Mouse (Mus musculus): Measurements from ENCODE around the gene Ly6g5b. TPM values are rescaled to one million over a fixed set of nuclear protein-coding genes. Genes with fewer than 3 reads are reported as not detected.

Ly6g5b gene
- polyA plus RNA-seq, 3 experiments from 2014 or later = 1.9 to 8.9 (median 3.9) TPM

- no peak for ATAC-seq
These were observed 37.4 kb downstream of the Ly6g5b start, which contains the start of gene Ly6g6d for GRCm38 (mm10) chr17:35077786-35078233. Gene Ly6g6d (minus strand): TSS chr17:35078065.

DNA sequence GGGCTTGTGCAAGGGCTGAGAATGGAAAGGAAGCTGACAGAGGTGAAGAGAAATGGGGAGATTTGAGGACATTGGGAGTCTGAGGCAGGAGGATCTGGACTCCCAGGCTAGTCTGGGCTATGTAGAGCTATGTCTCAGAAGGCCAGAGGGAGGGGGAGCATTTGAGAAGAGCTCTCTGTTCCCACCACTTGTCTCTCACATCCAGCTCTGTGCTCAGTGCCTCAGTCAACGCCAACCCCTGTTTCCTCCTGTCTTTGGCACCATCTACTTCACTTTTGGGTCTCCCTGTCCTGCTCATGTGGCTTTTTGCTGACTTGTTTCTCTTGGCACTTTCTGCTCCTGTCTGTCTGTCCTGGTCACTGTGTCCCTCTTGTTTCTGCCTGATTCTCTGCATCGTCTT, 37.9 kb downstream of the Ly6g5b start:
- ATAC-seq = no peak

- ATAC-seq = no peak
These were observed 38.6 kb downstream of the Ly6g5b start, which contains the start of gene Ly6g6e for GRCm38 (mm10) chr17:35076507-35077176. Gene Ly6g6e (plus strand): TSS chr17:35076902.

DNA sequence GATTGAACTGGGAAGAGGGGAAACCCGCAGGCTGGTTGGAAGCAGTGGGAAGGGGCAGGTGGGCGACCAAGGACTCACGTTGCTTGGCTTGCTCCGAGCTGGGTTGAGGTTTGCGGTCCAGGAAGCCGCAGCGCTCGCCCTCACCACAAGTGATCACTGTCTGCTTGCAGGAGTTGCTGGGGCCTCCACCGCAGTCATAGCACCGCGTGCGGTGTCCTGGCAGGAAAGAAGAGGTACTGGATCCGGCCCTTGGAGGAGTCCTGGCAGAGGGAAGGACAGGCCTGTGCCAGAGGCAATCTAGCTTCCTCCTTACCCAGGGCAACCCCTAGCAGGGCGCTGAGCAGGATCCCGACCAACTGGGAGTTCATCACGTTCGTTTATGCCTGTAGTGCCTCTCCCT, 41.1 kb downstream of the Ly6g5b start:
- ATAC-seq = no peak

DNA sequence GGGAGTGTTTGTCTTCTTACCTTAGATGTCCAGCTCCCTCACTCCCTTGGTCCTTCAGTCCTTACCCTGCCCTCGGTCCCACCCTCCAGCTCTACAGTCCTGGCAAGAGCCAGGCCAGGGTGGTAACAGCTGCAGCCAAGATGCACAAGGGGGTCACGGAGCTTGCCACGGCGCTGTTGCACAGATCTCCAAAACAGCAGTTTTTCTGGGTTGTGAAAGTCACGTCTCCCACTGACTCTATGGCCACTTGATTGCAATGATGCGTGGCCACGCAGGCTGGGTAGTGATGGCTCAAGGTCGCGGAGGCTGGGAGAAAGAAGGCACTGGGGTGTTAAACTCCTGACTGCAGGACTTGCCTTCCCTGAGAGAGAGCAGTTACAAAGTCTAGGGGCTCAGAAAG, 43.8 kb downstream of the Ly6g5b start:
- no peak for ATAC-seq

GRCm38 (mm10) chr17:35070556-35071229, 44.5 kb downstream of the Ly6g5b start:
- no peak for ATAC-seq

DNA sequence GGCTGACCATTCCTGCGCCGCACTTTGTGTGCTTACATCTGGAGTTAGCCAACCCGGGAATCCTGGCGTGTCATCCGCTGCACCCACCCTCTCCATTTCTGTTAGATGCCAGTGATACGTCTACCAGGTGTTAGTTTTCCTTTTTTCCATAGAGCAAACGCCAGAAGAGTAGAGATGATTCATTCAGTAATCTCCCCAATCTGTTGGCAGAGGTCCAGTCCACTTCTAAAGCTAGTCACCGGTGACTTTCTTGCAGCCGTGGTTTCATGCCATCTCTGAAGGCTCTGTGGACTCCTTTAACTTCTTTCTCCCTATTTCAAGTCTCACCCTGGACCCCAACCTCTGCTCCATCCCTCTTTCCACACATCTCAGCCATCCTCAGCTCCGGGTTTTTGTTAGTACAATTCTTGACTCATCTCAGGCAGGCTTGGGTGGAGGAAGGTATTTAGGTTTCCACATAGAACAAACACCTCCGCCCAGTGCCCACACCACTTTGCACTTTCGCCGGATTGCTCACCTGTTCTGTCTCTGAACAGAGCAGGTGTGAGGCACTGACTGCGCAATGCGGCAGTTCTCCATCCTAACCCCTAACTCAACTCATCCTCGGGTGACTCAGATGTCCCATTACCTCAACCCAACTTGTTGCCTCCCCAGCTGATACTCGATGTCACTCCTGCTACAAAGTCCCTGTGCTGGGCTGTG, 46.9 kb downstream of the Ly6g5b start:
- ATAC-seq = no peak

- ATAC-seq = no peak
These were observed 49.1 kb downstream of the Ly6g5b start, which contains the start of gene Mpig6b for GRCm38 (mm10) chr17:35066084-35066483. Gene Mpig6b (minus strand): TSS chr17:35066184.

DNA sequence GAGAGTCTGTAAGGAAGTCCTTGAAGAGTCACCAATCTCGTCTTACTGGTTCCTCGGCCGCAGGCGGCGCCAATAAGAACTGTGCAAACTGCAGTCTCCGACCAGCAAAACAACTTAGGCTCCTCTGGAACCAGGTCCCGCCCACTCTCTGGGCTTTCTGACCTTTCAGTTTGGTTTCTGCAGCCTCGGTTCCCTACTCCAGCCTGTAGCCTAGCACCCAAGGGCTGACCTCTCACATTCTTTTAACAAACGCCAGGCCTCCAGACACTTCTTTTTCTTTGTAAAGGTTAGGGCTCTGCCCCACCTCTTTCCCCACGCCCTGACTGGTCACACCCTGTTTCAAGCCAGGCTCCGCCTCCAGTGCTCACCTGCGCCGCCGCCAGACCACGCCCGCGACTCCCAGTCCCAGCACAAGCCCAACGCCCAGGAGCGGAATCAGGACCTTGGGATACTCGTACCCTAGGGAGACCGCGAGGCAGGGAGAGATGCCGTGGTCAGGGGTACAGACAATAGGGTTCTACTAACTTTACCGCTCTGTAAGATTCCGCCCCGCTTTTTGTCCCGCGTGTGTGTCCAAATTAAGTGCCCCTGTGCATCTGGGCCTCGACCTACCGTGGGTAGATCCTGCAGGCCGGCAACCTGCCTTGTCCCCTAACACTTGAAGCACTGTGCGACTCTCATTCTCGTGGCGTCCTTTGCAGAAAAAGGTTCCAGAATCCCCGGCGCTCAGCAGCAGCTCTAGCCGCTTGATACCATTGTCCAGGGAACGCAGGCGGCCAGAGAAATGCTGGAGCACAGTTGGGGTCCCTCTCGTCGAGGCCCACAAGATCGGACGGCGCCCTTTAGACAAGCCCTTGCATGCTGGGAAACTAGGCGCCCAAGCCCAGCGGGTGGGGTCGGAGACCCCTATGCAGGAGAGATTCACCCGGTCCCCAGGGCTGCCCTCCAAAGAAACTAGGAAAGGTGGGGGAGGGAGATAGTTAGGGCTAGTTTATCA, 50.0 kb downstream of the Ly6g5b start, which contains the start of gene Ly6g6c:
Gene Ly6g6c (plus strand): TSS at position 438 of the 997 bp plus-strand sequence.
- no peak for ATAC-seq

- no peak for ATAC-seq
These were observed 50.8 kb downstream of the Ly6g5b start for GRCm38 (mm10) chr17:35064378-35064877.

Other genes starting within 250 kb of the Ly6g5b start
- gene Zbtb12, start 235.9 kb downstream of the Ly6g5b start, polyA plus RNA-seq (2017; shearing (Covaris generic)) = not detected
- gene Gm20547, start 233.4 kb downstream of the Ly6g5b start, polyA plus RNA-seq (2017; shearing (Covaris generic)) = under 1 TPM in 1 of 3 experiments, not detected in 2; 0.26 TPM
- gene C2, start 217.2 kb downstream of the Ly6g5b start, polyA plus RNA-seq (2017; shearing (Covaris generic)) = 1 to 10 TPM in 1 of 3 experiments, not detected in 2; 1.4 TPM
- gene Ehmt2, start 217.0 kb downstream of the Ly6g5b start, polyA plus RNA-seq (2017; shearing (Covaris generic)) = 10 to 100 TPM; 27.1 to 32.6 (median 29.4) TPM
- not detected for gene Slc44a4, start 201.0 kb downstream of the Ly6g5b start, polyA plus RNA-seq (2017; shearing (Covaris generic))
- 10 to 100 TPM; 12.8 to 28.2 (median 27.6) TPM for gene Neu1, start 184.2 kb downstream of the Ly6g5b start, polyA plus RNA-seq (2017; shearing (Covaris generic))
- under 1 TPM; 0.53 to 0.85 (median 0.80) TPM for gene Hspa1b, start 156.2 kb downstream of the Ly6g5b start, polyA plus RNA-seq (2017; shearing (Covaris generic))
- gene Gm20481, start 145.5 kb downstream of the Ly6g5b start, polyA plus RNA-seq (2017; shearing (Covaris generic)) = under 1 TPM in 1 of 3 experiments, not detected in 2; 0.94 TPM
- gene Hspa1a, start 143.3 kb downstream of the Ly6g5b start, polyA plus RNA-seq (2017; shearing (Covaris generic)) = 1 to 10 TPM in 2 of 3 experiments, under 1 TPM in 1; 0.74 to 2.3 (median 1.1) TPM
- gene Hspa1l, start 142.7 kb downstream of the Ly6g5b start, polyA plus RNA-seq (2017; shearing (Covaris generic)) = not detected
- 10 to 100 TPM; 37.7 to 67.4 (median 40.0) TPM for gene Lsm2, start 133.6 kb downstream of the Ly6g5b start, polyA plus RNA-seq (2017; shearing (Covaris generic))
- 10 to 100 TPM; 27.2 to 30.9 (median 30.8) TPM for gene Vars, start 114.4 kb downstream of the Ly6g5b start, polyA plus RNA-seq (2017; shearing (Covaris generic))
- under 1 TPM in 2 of 3 experiments, not detected in 1; 0.10 to 0.28 TPM for gene Vwa7, start 98.8 kb downstream of the Ly6g5b start, polyA plus RNA-seq (2017; shearing (Covaris generic))
- 1 to 10 TPM in 2 of 3 experiments, under 1 TPM in 1; 0.54 to 2.6 (median 1.4) TPM for gene Sapcd1, start 87.4 kb downstream of the Ly6g5b start, polyA plus RNA-seq (2017; shearing (Covaris generic))
- gene Msh5, start 68.7 kb downstream of the Ly6g5b start, polyA plus RNA-seq (2017; shearing (Covaris generic)) = 1 to 10 TPM; 1.3 to 1.4 (median 1.4) TPM
- gene Clic1, start 65.5 kb downstream of the Ly6g5b start, polyA plus RNA-seq (2017; shearing (Covaris generic)) = 100 to 1,000 TPM; 487 to 766 (median 514) TPM
- 1 to 10 TPM in 2 of 3 experiments, under 1 TPM in 1; 0.91 to 3.0 (median 1.3) TPM for gene Ddah2, start 56.4 kb downstream of the Ly6g5b start, polyA plus RNA-seq (2017; shearing (Covaris generic))
- gene Ly6g6c, start 50.0 kb downstream of the Ly6g5b start, polyA plus RNA-seq (2017; shearing (Covaris generic)) = not detected
- not detected for gene Mpig6b, start 49.2 kb downstream of the Ly6g5b start, polyA plus RNA-seq (2017; shearing (Covaris generic))
- not detected for gene Ly6g6e, start 38.5 kb downstream of the Ly6g5b start, polyA plus RNA-seq (2017; shearing (Covaris generic))
- gene Ly6g6d, start 37.4 kb downstream of the Ly6g5b start, polyA plus RNA-seq (2017; shearing (Covaris generic)) = not detected
- gene Ly6g6f, start 29.8 kb downstream of the Ly6g5b start, polyA plus RNA-seq (2017; shearing (Covaris generic)) = not detected
- gene Abhd16a, start 26.2 kb downstream of the Ly6g5b start, polyA plus RNA-seq (2017; shearing (Covaris generic)) = 10 to 100 TPM; 22.3 to 26.3 (median 25.6) TPM
- gene Ly6g5c, start 7.1 kb downstream of the Ly6g5b start, polyA plus RNA-seq (2017; shearing (Covaris generic)) = not detected
- gene Gpank1, start 6.0 kb upstream of the Ly6g5b start, polyA plus RNA-seq (2017; shearing (Covaris generic)) = 10 to 100 TPM; 57.1 to 87.4 (median 74.3) TPM
- 100 to 1,000 TPM; 246 to 346 (median 344) TPM for gene Csnk2b, start 6.6 kb upstream of the Ly6g5b start, polyA plus RNA-seq (2017; shearing (Covaris generic))
- gene D17H6S53E, start 10.9 kb upstream of the Ly6g5b start, polyA plus RNA-seq (2017; shearing (Covaris generic)) = 10 to 100 TPM; 20.0 to 27.1 (median 25.1) TPM
- gene Apom, start 16.6 kb upstream of the Ly6g5b start, polyA plus RNA-seq (2017; shearing (Covaris generic)) = not detected
- gene Bag6, start 19.8 kb upstream of the Ly6g5b start, polyA plus RNA-seq (2017; shearing (Covaris generic)) = 10 to 100 TPM; 25.4 to 33.8 (median 29.1) TPM
- gene Prrc2a, start 49.5 kb upstream of the Ly6g5b start, polyA plus RNA-seq (2017; shearing (Covaris generic)) = 100 to 1,000 TPM in 1 of 3 experiments, 10 to 100 TPM in 2; 47.1 to 105 (median 47.2) TPM
- 1 to 10 TPM in 2 of 3 experiments, under 1 TPM in 1; 0.79 to 5.4 (median 2.1) TPM for gene Aif1, start 60.6 kb upstream of the Ly6g5b start, polyA plus RNA-seq (2017; shearing (Covaris generic))
- 10 to 100 TPM in 1 of 3 experiments, 1 to 10 TPM in 2; 6.4 to 11.2 (median 8.8) TPM for gene Lst1, start 73.0 kb upstream of the Ly6g5b start, polyA plus RNA-seq (2017; shearing (Covaris generic))
- 100 to 1,000 TPM; 112 to 242 (median 186) TPM for gene Ltb, start 79.0 kb upstream of the Ly6g5b start, polyA plus RNA-seq (2017; shearing (Covaris generic))
- 10 to 100 TPM; 20.9 to 28.8 (median 24.9) TPM for gene Tnf, start 86.6 kb upstream of the Ly6g5b start, polyA plus RNA-seq (2017; shearing (Covaris generic))
- 100 to 1,000 TPM in 1 of 3 experiments, 10 to 100 TPM in 2; 34.4 to 113 (median 95.2) TPM for gene Lta, start 89.9 kb upstream of the Ly6g5b start, polyA plus RNA-seq (2017; shearing (Covaris generic))
- under 1 TPM in 2 of 3 experiments, not detected in 1; 0.67 to 0.68 TPM for gene Gm16181, start 105.4 kb upstream of the Ly6g5b start, polyA plus RNA-seq (2017; shearing (Covaris generic))
- 1 to 10 TPM; 4.6 to 7.2 (median 5.9) TPM for gene Atp6v1g2, start 118.2 kb upstream of the Ly6g5b start, polyA plus RNA-seq (2017; shearing (Covaris generic))
- 1 to 10 TPM; 1.7 to 3.3 (median 1.9) TPM for gene Nfkbil1, start 120.4 kb upstream of the Ly6g5b start, polyA plus RNA-seq (2017; shearing (Covaris generic))
- gene Ddx39b, start 126.3 kb upstream of the Ly6g5b start, polyA plus RNA-seq (2017; shearing (Covaris generic)) = 100 to 1,000 TPM; 194 to 276 (median 261) TPM
- 1,000 to 10,000 TPM; 4,089 to 4,363 (median 4,119) TPM for gene H2-D1, start 147.3 kb upstream of the Ly6g5b start, polyA plus RNA-seq (2017; shearing (Covaris generic))
- under 1 TPM in 2 of 3 experiments, not detected in 1; 0.23 to 0.24 TPM for gene H2-Q1, start 205.0 kb upstream of the Ly6g5b start, polyA plus RNA-seq (2017; shearing (Covaris generic))
- gene H2-Q2, start 226.8 kb upstream of the Ly6g5b start, polyA plus RNA-seq (2017; shearing (Covaris generic)) = 10 to 100 TPM in 2 of 3 experiments, 1 to 10 TPM in 1; 4.6 to 25.2 (median 21.9) TPM

All from inflammation-experienced regulatory T-cells, adult 6 months (primary cell).